Mouse (Mus musculus) kidney, adult 9 months (tissue): ENCODE results near the gene Frs2.
"Not testable (repeated sequence)": the region's sequence is repeated elsewhere in the genome, so short reads cannot be mapped to it uniquely, and the experiment has no call there.

Experiments used
- DNase-seq: peaks from one replicate; pipeline ENCODE4 v3.0.0; 2022

Frs2 gene

GRCm38 (mm10) chr10:117100175-117100574 is 48.2 kb downstream of the Frs2 start:
- no peak for DNase-seq

- no peak for DNase-seq
Measured at GRCm38 (mm10) chr10:117097116-117097698, 51.1 kb downstream of the Frs2 start.

- DNase-seq: no peak
Measured at GRCm38 (mm10) chr10:117096096-117096495, 52.2 kb downstream of the Frs2 start.

- peak; percentile 33 for DNase-seq
Measured at GRCm38 (mm10) chr10:117094504-117095329, 53.6 kb downstream of the Frs2 start.

- DNase-seq: peak; percentile 25
Measured at GRCm38 (mm10) chr10:117089628-117090027, 58.7 kb downstream of the Frs2 start.

- no peak for DNase-seq
Measured at GRCm38 (mm10) chr10:117081914-117082359, 66.4 kb downstream of the Frs2 start.

GRCm38 (mm10) chr10:117081326-117081725 is 67.0 kb downstream of the Frs2 start:
- no peak for DNase-seq

- peak; percentile 42 for DNase-seq
Measured at GRCm38 (mm10) chr10:117078284-117078683, 70.0 kb downstream of the Frs2 start.

- no peak for DNase-seq
Measured at GRCm38 (mm10) chr10:117073176-117073575, 75.2 kb downstream of the Frs2 start.

- DNase-seq: no peak
Measured at GRCm38 (mm10) chr10:117072191-117072888, 76.0 kb downstream of the Frs2 start.

- no peak for DNase-seq
Measured at GRCm38 (mm10) chr10:117069109-117069508, 79.2 kb downstream of the Frs2 start.

GRCm38 (mm10) chr10:117064076-117064475 is 84.3 kb downstream of the Frs2 start:
- no peak for DNase-seq

GRCm38 (mm10) chr10:117063254-117064021 is 84.9 kb downstream of the Frs2 start, which contains the start of gene Cct2:
Gene Cct2 (minus strand): TSS chr10:117063814.
- peak; percentile 91 for DNase-seq

- DNase-seq: no peak
Measured at GRCm38 (mm10) chr10:117062894-117063253, 85.5 kb downstream of the Frs2 start.

- no peak for DNase-seq
Measured at GRCm38 (mm10) chr10:117055668-117056067, 92.7 kb downstream of the Frs2 start.

GRCm38 (mm10) chr10:117049961-117050597 is 98.3 kb downstream of the Frs2 start:
- DNase-seq: no peak

- no peak for DNase-seq
Measured at GRCm38 (mm10) chr10:117049253-117049652, 99.1 kb downstream of the Frs2 start.

GRCm38 (mm10) chr10:117045175-117046056 is 102.9 kb downstream of the Frs2 start, which contains the start of gene Lrrc10:
Gene Lrrc10 (plus strand): TSS chr10:117045341.
- DNase-seq: no peak

GRCm38 (mm10) chr10:117043497-117044166 is 104.7 kb downstream of the Frs2 start:
- DNase-seq: not testable (repeated sequence)

GRCm38 (mm10) chr10:117042295-117042694 is 106.0 kb downstream of the Frs2 start:
- DNase-seq: no peak

- DNase-seq: peak; percentile 27
Measured at GRCm38 (mm10) chr10:117040355-117040754, 108.0 kb downstream of the Frs2 start.
